Mouse (Mus musculus) hindbrain, embryonic 16.5 days (tissue): ENCODE data around the gene Tescl. TPM values are rescaled to one million over a fixed set of nuclear protein-coding genes. Genes with fewer than 3 reads are reported as not detected.

Experiments
- ATAC-seq: fragments of 200-750 bp; cut with Nextera tagmentation; 2 replicates; pipeline ENCODE4 v1.8.0; 2017; ENCODE audit warnings: moderate TSS enrichment, moderate library complexity
- H3K27ac ChIP-seq: fragments of 300-500 bp; sonication (generic); 2 replicates; pipeline ENCODE4 v1.5.1; 2014; ENCODE audit warnings: low read depth, mild to moderate bottlenecking, control low read depth, low read length, moderate library complexity
- H3K27me3 ChIP-seq: fragments of 300-500 bp; sonication (generic); replicated peaks from 2 replicates; pipeline ENCODE4 v1.6.1; 2014; ENCODE audit warnings: low read length; ENCODE audit not compliant: control insufficient read depth, insufficient read depth
- H3K36me3 ChIP-seq: fragments of 300-500 bp; sonication (generic); 2 replicates; pipeline ENCODE4 v1.6.1; 2014; ENCODE audit warnings: mild to moderate bottlenecking, low read length, moderate library complexity, mixed read lengths; ENCODE audit not compliant: control insufficient read depth, insufficient read depth
- H3K4me1 ChIP-seq: fragments of 300-500 bp; sonication (generic); 2 replicates; pipeline ENCODE4 v1.6.1; 2014; ENCODE audit warnings: low read depth, low read length; ENCODE audit not compliant: control insufficient read depth, insufficient read depth
- H3K4me2 ChIP-seq: fragments of 300-500 bp; sonication (generic); 2 replicates; pipeline ENCODE4 v1.6.1; 2014; ENCODE audit warnings: mild to moderate bottlenecking, low read length, control low read depth, moderate library complexity
- H3K4me3 ChIP-seq: fragments of 300-500 bp; sonication (generic); 2 replicates; pipeline ENCODE4 v1.5.1; 2014; ENCODE audit warnings: mild to moderate bottlenecking, low read length, control low read depth, moderate library complexity
- H3K9ac ChIP-seq: fragments of 300-500 bp; sonication (generic); 2 replicates; pipeline ENCODE4 v1.6.1; 2014; ENCODE audit warnings: low read depth, mild to moderate bottlenecking, control low read depth, low read length, moderate library complexity
- H3K9me3 ChIP-seq: fragments of 300-500 bp; sonication (generic); 2 replicates; pipeline ENCODE4 v1.6.1; 2014; ENCODE audit warnings: mild to moderate bottlenecking, low read length, moderate library complexity; ENCODE audit not compliant: control insufficient read depth
- WGBS: fragments of 180-500 bp; shearing (Covaris S2); extraction: QIAGEN DNeasy Blood & Tissue Kit; methylation state at CpG from one replicate; pipeline ENCODE4 v1.1.7; 2014; 5-methylcytosine and 5-hydroxymethylcytosine counted together
- polyA plus RNA-seq: library from polyadenylated mRNA; unstranded; fragments of >200 nt; fragmentation: Nextera tagmentation; extraction: Ambion mirVana; gene quantifications from 2 replicates; pipeline ENCODE4 v1.2.1, GENCODE M21; 2015

Gene Tescl
- polyA plus RNA-seq, 1 experiment from 2014 or later: 0.25 TPM

DNA sequence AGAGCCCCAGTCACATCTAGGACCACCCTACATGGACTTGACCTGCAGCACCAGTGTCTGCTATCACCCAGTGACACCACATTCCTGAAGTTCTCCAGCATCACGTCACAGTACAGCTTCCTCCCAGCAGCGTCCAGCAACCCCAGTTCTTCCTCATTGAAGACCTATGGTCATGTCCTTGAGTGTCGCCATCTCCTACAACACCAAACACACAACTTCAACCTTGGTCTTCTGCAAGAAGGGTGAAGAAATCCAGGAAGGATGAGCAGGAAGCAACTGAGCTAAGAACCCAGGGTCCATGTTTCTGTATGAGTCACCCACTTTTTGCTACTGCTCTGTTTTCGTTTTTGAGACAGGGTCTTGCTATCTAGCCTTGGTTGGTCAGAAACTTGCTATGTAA, 11.1 kb downstream of the Tescl start:
- H3K36me3 ChIP-seq: no peaks in the 10 kb centered on the region
- no peak overlapping the region for H3K27ac ChIP-seq
- WGBS: 83% methylated on average over 4 of the region's 4 CpGs
- H3K27me3 ChIP-seq: no peaks in the 10 kb centered on the region; the same call in 1 of the 2 replicates
- ATAC-seq: no peak
- peaks cover 3% of the 10 kb centered on the region for H3K9me3 ChIP-seq
- H3K9ac ChIP-seq: no peak overlapping the region
- no peak overlapping the region for H3K4me2 ChIP-seq
- peaks cover 5% of the 10 kb centered on the region for H3K4me1 ChIP-seq
- no peak overlapping the region for H3K4me3 ChIP-seq

DNA sequence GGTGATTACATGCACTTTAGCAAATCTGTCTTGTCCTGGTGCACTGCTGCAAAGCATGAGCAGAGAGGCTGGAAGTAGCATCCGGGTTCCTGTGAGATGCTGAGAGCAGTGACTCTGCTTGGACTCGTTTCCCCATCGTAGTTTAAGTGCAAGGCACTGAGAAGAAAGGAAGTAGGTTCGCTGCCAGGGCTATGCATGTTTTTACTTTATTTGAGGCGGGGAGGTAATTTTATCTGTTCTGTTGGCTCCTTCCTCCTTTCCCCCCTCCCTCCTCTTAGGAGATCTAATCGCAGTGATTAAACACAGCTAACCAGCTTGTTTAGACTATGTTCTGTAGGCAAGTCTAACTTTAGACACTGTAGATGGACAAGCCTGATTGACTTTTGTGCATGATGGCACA, 14.8 kb downstream of the Tescl start:
- Histone ChIP-seq H3K36me3 (no peaks in the 10 kb centered on the region), H3K27ac (no peak overlapping the region), H3K9me3 (no peaks in the 10 kb centered on the region; the same call in 1 of the 2 replicates), H3K27me3 (no peaks in the 10 kb centered on the region; the same call in 1 of the 2 replicates), H3K4me2 (no peak overlapping the region), H3K4me1 (peaks cover 4% of the 10 kb centered on the region; the same call in 1 of the 2 replicates), H3K9ac (no peak overlapping the region), H3K4me3 (no peak overlapping the region)
- ATAC-seq: no peak
- 78% methylated on average over 6 of the region's 6 CpGs for WGBS

- Histone ChIP-seq H3K9me3 (no peaks in the 10 kb centered on the region), H3K27ac (peak within 1 kb of the TSS; percentile 87), H3K27me3 (no peaks in the 10 kb centered on the region; the same call in 1 of the 2 replicates), H3K4me2 (peak within 1 kb of the TSS; percentile 65), H3K4me3 (peak within 1 kb of the TSS; percentile 72), H3K36me3 (peaks cover 7% of the 10 kb centered on the region; the same call in 1 of the 2 replicates), H3K4me1 (peaks cover 4% of the 10 kb centered on the region; the same call in 1 of the 2 replicates), H3K9ac (peak within 1 kb of the TSS; percentile 84)
- peak; percentile 97 for ATAC-seq
- under 1% methylated on average over 33 of the region's 33 CpGs for WGBS
Measured at GRCm38 (mm10) chr7:24316567-24317092, 17.1 kb downstream of the Tescl start, which contains the start of gene Zfp94. TSS of gene Zfp94 (minus strand) at chr7:24316666.

DNA sequence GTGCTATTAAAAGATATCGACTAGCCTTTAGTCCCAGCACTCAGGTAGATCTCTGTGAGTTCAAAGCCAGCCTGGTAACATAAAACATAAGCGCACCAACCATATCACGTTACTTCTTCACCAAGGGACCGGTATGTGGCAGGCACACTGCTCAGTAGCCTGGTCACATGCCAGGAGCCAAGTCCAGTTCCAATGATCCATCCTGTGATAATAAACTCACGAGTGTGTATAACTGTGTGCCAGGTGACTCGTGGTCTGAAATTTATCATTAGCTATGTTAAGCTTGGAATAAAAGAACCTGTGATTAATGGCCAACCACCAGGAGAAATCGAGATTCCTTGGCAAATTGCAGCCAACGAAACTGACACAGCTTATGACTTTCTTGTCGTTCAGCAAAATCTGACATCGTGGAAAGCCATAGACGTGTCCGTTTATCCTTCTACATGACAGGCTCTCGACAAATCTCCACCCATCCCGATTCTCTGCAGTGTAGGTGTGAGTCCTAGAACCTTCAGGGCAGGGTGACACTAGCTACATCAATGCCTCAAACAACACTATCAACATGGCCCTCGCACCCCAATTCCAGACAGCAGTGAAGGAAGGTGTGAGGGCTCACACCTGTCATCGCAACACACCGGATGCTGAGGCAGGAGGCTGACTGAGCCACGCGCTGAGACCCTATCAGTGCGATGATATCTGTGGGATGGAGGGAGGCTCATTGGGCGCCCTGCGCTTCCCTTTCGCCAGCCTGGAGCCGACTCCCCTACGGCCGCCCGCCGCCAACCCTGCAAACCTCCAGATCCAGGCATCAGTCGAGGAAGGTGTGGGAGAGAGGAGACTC, 17.8 kb downstream of the Tescl start:
- H3K36me3 ChIP-seq: peaks cover 14% of the 10 kb centered on the region
- WGBS: 27% methylated on average over 29 of the region's 29 CpGs
- H3K4me3 ChIP-seq: peak overlapping the region; percentile 72
- H3K4me2 ChIP-seq: peak overlapping the region; percentile 65
- ATAC-seq: no peak
- peak overlapping the region; percentile 84 for H3K9ac ChIP-seq
- no peaks in the 10 kb centered on the region; the same call in 1 of the 2 replicates for H3K27me3 ChIP-seq
- peak overlapping the region; percentile 87 for H3K27ac ChIP-seq
- no peaks in the 10 kb centered on the region for H3K9me3 ChIP-seq
- H3K4me1 ChIP-seq: peaks cover 4% of the 10 kb centered on the region; the same call in 1 of the 2 replicates

GRCm38 (mm10) chr7:24300771-24301282, 32.9 kb downstream of the Tescl start, which contains the start of gene Zfp61:
TSS of gene Zfp61 (minus strand) at chr7:24301232.
- Histone ChIP-seq H3K4me2 (peak within 1 kb of the TSS; percentile 92), H3K4me1 (peaks cover 19% of the 10 kb centered on the region), H3K9me3 (no peaks in the 10 kb centered on the region), H3K4me3 (peak within 1 kb of the TSS; percentile 79), H3K27ac (peak within 1 kb of the TSS; percentile 72; the same call in 1 of the 2 replicates), H3K9ac (no peak within 1 kb of the TSS; the same call in 1 of the 2 replicates), H3K27me3 (no peaks in the 10 kb centered on the region), H3K36me3 (peaks cover 30% of the 10 kb centered on the region)
- peak; percentile 40 for ATAC-seq
- WGBS: 3% methylated on average over 13 of the region's 13 CpGs

GRCm38 (mm10) chr7:24299823-24300481, 33.8 kb downstream of the Tescl start:
- peak overlapping the region; percentile 59 for H3K9ac ChIP-seq
- H3K4me3 ChIP-seq: peak overlapping the region; percentile 79
- peaks cover 19% of the 10 kb centered on the region for H3K4me1 ChIP-seq
- peak; percentile 44 for ATAC-seq
- H3K9me3 ChIP-seq: no peaks in the 10 kb centered on the region
- H3K36me3 ChIP-seq: peaks cover 33% of the 10 kb centered on the region
- H3K27me3 ChIP-seq: no peaks in the 10 kb centered on the region
- H3K27ac ChIP-seq: peak overlapping the region; percentile 62
- WGBS: 1% methylated on average over 18 of the region's 18 CpGs
- peak overlapping the region; percentile 92 for H3K4me2 ChIP-seq

GRCm38 (mm10) chr7:24298973-24299708, 34.6 kb downstream of the Tescl start:
- Histone ChIP-seq H3K36me3 (peaks cover 37% of the 10 kb centered on the region), H3K9me3 (no peaks in the 10 kb centered on the region), H3K27me3 (no peaks in the 10 kb centered on the region), H3K4me1 (peaks cover 19% of the 10 kb centered on the region), H3K4me2 (peak overlapping the region; percentile 92), H3K4me3 (peak overlapping the region; percentile 79), H3K9ac (peak overlapping the region; percentile 83), H3K27ac (peak overlapping the region; percentile 92)
- peak; percentile 93 for ATAC-seq
- whole genome bisulfite sequencing: under 1% methylated on average over 41 of the region's 47 CpGs

- H3K4me1 ChIP-seq: peaks cover 19% of the 10 kb centered on the region
- H3K36me3 ChIP-seq: peaks cover 38% of the 10 kb centered on the region
- peak overlapping the region; percentile 83 for H3K9ac ChIP-seq
- peak overlapping the region; percentile 92 for H3K4me2 ChIP-seq
- no peaks in the 10 kb centered on the region for H3K9me3 ChIP-seq
- H3K4me3 ChIP-seq: peak overlapping the region; percentile 79
- WGBS: under 1% methylated on average over 12 of the region's 12 CpGs
- H3K27me3 ChIP-seq: no peaks in the 10 kb centered on the region
- H3K27ac ChIP-seq: peak overlapping the region; percentile 92
- peak; percentile 14 for ATAC-seq
Measured at GRCm38 (mm10) chr7:24298635-24298972, 35.1 kb downstream of the Tescl start.
